Mouse (Mus musculus) mouse embryonic stem cell (cell line): ENCODE results near the gene Cars2.
"Not testable (repeated sequence)": the region's sequence is repeated elsewhere in the genome, so short reads cannot be mapped to it uniquely, and the experiment has no call there.

Experiments used
- in situ Hi-C, 2 experiments: fragments of 300-500 bp; cut with MboI; formaldehyde crosslinking; loops; 1 replicate in 1 of 2; 3 replicates in 1 of 2; pipeline ENCODE4 v1.14.3; 2019 to 2020; ENCODE audit warnings: low sequenced_read_pairs in 2 of 2, low pct_unique_long_range_greater_than_20kb in 1 of 2, mixed read lengths in 1 of 2; ENCODE audit not compliant: unreplicated experiment in 1 of 2

The Cars2 gene

GRCm38 (mm10) chr8:11557768-11558629 is 7.4 kb upstream of the Cars2 start:
- in situ Hi-C loops, result no loop called here

DNA sequence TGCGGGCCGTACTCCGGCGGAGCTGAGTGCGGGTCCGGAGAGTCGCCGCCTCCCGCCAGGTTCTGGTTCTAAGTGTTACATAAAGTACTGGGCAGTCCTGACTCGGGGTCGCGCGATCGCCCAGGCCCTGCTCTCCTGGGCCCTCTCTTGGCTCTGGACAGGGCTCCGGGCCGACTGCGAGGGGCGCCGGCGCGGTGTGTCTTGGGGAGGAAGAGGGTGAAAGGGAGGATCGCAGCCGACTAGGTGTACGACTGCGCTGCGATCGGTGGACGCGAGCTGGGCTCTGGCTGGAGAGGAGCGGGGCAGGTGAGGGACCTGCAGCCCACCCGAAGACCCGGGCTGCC is 6.8 kb upstream of the Cars2 start:
- in situ Hi-C loops, result no loop called here

- in situ Hi-C loops, result no loop called here
Measured at GRCm38 (mm10) chr8:11556691-11557423, 6.3 kb upstream of the Cars2 start.

- in situ Hi-C loops, result no loop called here
Measured at GRCm38 (mm10) chr8:11555720-11556591, 5.4 kb upstream of the Cars2 start.

DNA sequence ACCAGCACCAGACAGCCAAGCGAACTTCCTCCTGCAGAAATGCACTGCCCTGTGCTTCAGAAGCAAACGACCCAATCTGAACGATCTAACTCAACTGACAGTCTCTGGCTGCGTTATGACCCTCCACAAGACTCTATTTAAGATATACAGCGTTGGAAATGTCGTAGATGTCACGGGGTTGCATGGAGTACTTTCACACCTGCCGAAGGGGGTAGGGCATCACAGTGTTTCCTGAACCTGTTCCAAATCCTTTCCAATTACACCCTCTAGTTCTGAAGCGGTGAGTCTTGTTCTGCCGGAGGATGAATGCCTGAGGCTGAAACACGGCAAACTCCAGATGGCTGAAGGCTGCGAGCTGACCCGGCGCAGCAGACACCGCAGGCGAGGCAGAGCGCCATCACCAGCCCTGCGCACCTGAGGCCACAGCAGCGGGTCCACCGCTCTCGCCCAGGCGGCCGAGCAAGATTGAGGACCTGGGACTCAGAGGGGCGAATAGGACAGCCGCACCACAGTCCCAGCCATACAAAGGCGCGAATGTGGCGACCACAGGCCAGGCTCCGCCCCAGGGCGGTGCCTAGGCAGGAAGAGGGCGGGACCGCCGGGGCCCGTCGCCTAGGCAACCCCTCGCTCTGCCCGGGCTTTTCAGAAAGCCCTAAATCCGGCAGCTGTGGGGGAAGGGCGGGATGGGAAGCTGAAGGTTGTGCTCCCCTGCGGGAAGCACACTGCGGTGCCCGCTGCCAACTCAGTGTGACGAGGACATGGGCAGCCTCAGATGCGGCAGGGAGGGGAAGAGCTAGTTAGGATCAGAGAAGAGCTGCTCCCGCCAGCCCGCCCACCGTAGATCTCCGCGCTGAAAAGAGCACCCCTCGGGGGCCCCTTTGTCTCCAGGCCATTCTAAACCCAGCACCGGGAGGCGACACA is 4.5 kb upstream of the Cars2 start, which contains the start of gene Ing1:
TSS of gene Ing1 (plus strand) at position 773 of the 921 bp plus-strand sequence.
- in situ Hi-C loops, result no loop called here

GRCm38 (mm10) chr8:11552390-11552789 is 1.8 kb upstream of the Cars2 start:
- in situ Hi-C loops, result no loop called here

GRCm38 (mm10) chr8:11551497-11551896 is 914 bp upstream of the Cars2 start:
- in situ Hi-C loops, result not testable (repeated sequence)

GRCm38 (mm10) chr8:11549706-11550105 is 877 bp downstream of the Cars2 start:
- in situ Hi-C loops, result loop anchor here in 1 of 2 experiments (10.0 kb wide), 1 partner anchor 145 kb away; no protein-coding TSS in a partner anchor

DNA sequence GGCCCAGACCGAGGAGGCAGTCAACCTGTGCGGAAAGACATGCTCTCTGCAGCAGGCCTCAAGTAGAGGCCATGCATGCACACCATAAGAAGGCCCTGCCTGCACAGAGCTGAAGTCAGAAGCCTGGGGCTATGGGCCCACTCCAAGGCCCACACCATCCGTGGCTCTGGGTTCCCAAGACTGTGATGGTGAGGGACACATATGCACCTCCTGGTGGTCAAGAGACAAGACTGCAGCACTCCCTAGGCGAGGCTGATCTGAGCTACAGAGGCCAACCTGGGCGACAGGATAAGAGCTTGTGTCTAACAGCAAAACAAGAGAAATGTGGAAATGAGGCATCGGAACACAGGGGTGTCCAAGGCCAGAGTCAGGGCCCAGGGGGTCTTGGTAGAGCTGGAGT is 3.5 kb downstream of the Cars2 start:
- in situ Hi-C loops, result loop anchor here in 1 of 2 experiments (10.0 kb wide), 1 partner anchor 148 kb away; no protein-coding TSS in a partner anchor

GRCm38 (mm10) chr8:11544386-11544785 is 6.2 kb downstream of the Cars2 start:
- in situ Hi-C loops, result loop anchor here in 1 of 2 experiments (10.0 kb wide), 1 partner anchor 150 kb away; no protein-coding TSS in a partner anchor

DNA sequence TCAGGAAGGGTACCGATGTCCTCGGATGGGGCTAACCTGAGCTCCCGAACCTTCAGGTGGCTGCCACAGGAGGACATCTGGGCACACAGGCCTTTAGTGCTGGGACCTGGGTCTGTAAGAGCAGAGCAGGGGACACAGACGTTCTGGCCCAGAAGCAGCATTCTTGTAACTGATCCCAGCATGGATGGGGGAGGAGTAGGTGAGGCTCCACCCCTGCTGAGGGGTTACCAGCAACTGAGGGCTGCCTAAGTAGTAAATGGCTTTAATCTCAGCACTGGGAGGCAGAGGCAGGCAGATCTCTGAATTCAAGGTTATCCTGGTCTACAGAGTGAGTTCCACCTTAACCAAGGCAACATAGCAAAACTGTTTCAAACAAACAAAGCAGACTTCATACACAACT is 7.7 kb downstream of the Cars2 start:
- in situ Hi-C loops, result loop anchor here in 1 of 2 experiments (10.0 kb wide), 1 partner anchor 152 kb away; no protein-coding TSS in a partner anchor

DNA sequence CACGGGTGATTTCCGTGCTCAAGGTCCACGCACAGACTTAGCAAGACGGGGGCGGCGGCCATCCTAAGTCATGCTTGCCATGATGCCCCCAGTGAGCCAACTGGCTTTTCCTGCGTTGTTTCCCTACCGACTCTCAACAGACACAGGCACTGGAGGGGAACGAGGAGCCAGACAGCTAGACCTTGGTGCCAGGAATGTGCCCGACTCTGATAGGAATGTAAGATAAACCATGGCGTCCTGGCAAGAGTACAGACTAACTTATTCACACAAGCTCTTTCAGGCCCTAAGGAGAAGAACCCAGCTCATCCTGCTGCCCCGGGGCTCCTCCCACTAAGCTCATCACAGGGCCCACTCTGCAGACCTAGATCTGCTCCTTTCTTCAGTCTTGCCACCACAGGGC is 8.6 kb downstream of the Cars2 start:
- in situ Hi-C loops, result loop anchor here in 1 of 2 experiments (10.0 kb wide), 1 partner anchor 153 kb away; no protein-coding TSS in a partner anchor

GRCm38 (mm10) chr8:11540182-11540581 is 10.4 kb downstream of the Cars2 start:
- in situ Hi-C loops, result loop anchor here in 1 of 2 experiments (10.0 kb wide), 1 partner anchor 155 kb away; no protein-coding TSS in a partner anchor

DNA sequence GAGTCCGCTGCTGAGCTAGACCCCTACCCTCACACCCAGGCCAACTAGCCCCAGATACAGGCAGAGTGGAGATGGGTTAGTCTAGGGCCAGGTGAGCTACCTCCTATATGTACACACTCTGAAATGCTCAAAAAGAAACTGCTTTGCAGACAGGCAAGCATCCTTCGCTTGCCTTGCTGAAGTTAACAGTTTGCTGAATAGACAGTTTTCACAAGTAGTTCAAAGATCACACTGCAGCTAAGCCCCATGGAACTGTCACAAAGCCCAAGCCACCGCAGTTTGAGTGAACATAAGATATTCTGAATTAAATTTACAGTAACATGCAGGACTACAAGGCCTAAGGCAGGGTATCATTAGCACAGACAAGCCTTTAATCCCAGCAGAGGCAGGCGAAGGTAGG is 11.5 kb downstream of the Cars2 start:
- in situ Hi-C loops, result no loop called here

DNA sequence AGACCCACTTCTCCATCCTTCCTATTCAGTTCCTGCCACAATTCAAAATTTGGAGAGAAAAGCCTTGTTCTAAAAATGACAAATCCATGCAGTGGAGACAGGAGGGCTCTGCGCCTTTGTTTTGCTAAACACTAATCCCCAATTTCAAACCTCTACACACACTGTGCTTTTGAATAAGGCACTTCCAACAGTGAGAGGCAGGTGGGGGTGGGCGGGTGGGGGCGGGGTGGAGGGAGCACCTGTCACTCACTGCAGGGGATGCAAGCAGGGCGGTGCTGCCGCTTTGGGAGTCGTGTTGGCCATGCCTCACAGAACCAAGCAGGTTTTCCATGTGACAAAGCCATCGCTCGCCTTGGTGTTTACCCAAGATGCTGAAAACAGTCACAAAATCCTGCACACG is 16.1 kb downstream of the Cars2 start:
- in situ Hi-C loops, result no loop called here

DNA sequence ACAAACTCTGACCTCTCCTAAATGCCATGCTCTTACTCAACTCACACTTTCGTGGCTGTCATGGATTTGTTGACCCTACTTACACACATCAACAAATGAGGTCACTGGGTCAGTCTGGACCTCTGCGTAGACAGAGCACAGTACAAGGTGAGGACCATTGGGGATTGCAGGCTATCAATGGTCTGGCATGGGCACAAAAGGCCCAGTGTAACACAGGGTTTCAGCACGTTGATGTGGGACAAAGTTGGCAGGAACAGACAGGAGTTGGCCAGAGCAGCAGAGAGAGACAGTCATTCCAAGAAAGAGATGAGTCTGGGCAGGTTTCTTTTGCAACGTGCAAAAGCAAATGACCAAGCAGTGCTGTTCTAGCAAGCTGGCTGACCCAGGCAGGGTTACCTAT is 19.7 kb downstream of the Cars2 start:
- in situ Hi-C loops, result no loop called here

DNA sequence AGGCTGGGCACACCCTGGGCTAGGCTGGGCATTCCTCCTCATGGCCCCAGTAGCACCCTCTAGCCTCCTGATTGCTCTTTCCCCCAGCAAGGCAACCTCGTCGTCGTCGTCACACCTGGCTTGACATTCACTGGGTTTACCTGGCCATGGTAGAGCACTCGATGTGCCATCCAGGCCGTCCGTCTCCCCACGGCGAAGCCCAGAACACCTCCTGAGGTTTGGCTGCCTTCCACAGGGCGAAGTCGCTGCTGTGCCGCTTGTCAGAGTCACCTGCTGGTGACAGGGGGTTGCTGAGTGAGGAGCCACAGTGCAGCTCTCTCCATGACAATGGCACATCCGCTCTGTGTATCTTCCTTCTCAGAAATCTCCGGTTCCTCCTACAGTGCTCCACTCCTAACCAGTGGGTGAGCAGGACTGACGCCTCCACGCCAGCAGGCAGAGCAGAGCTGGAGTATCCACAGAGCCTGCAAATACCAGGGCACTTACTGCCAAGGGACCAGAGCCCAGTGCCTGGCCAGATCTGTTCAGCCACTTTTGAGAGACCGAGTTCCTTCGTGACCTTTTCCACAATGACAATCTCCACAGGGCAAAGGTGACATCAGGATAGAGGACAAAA is 20.3 kb downstream of the Cars2 start:
- in situ Hi-C loops, result no loop called here
